Mouse (Mus musculus): ENCODE data around the gene Tepsin. TPM values are rescaled to one million over a fixed set of nuclear protein-coding genes. Genes with fewer than 3 reads are reported as not detected.

The Tepsin gene
- polyA plus RNA-seq, 1 experiment: 20.2 TPM

- peaks cover 16% of the 10 kb centered on the region for H3K4me1 ChIP-seq (ENCODE audit: control insufficient read depth, insufficient read depth, low read length)
Measured at GRCm38 (mm10) chr11:120052274-120052673, 46.3 kb downstream of the Tepsin start.

GRCm38 (mm10) chr11:120051124-120051811 lies 47.3 kb downstream of the Tepsin start:
- H3K4me1 ChIP-seq (ENCODE audit: control insufficient read depth, insufficient read depth, low read length): peaks cover 11% of the 10 kb centered on the region; the same call in 1 of the 2 replicates
- H3K27ac ChIP-seq (ENCODE audit: insufficient read depth, low read depth, low read length): no peak overlapping the region
- H3K4me3 ChIP-seq (ENCODE audit: insufficient read depth, low read length): no peak overlapping the region
- TF ChIP-seq POLR2A (IDR thresholded peaks at IDR 0.05; ENCODE audit: borderline replicate concordance, low read depth, low read length) (no peak), CTCF (IDR thresholded peaks at IDR 0.05; ENCODE audit: low read depth, low read length) (no peak)

More at GRCm38 (mm10) chr11:120052274-120052673, 46.3 kb downstream of the Tepsin start:
- H3K4me3 ChIP-seq (ENCODE audit: insufficient read depth, low read length): no peak overlapping the region
- no peak for TF ChIP-seq POLR2A (IDR thresholded peaks at IDR 0.05; ENCODE audit: borderline replicate concordance, low read depth, low read length)
- no peak for TF ChIP-seq CTCF (IDR thresholded peaks at IDR 0.05; ENCODE audit: low read depth, low read length)
- no peak overlapping the region for H3K27ac ChIP-seq (ENCODE audit: insufficient read depth, low read depth, low read length)

- no peak overlapping the region for H3K27ac ChIP-seq (ENCODE audit: insufficient read depth, low read depth, low read length)
- H3K4me1 ChIP-seq (ENCODE audit: control insufficient read depth, insufficient read depth, low read length): 0 out of 2 replicates have a peak, but pooled peaks cover 3% of the 10 kb centered on the region
- no peak overlapping the region for H3K4me3 ChIP-seq (ENCODE audit: insufficient read depth, low read length)
- TF ChIP-seq CTCF (IDR thresholded peaks at IDR 0.05; ENCODE audit: low read depth, low read length): no peak
- no peak for TF ChIP-seq POLR2A (IDR thresholded peaks at IDR 0.05; ENCODE audit: borderline replicate concordance, low read depth, low read length)
Measured at GRCm38 (mm10) chr11:120049067-120049466, 49.5 kb downstream of the Tepsin start.

GRCm38 (mm10) chr11:120048252-120048556 lies 50.3 kb downstream of the Tepsin start:
- no peak for TF ChIP-seq CTCF (IDR thresholded peaks at IDR 0.05; ENCODE audit: low read depth, low read length)
- TF ChIP-seq POLR2A (IDR thresholded peaks at IDR 0.05; ENCODE audit: borderline replicate concordance, low read depth, low read length): no peak
- Histone ChIP-seq H3K4me3 (ENCODE audit: insufficient read depth, low read length) (no peak overlapping the region), H3K4me1 (ENCODE audit: control insufficient read depth, insufficient read depth, low read length) (0 out of 2 replicates have a peak, but pooled peaks cover 5% of the 10 kb centered on the region), H3K27ac (ENCODE audit: insufficient read depth, low read depth, low read length) (no peak overlapping the region)

GRCm38 (mm10) chr11:120047531-120048251 lies 50.8 kb downstream of the Tepsin start:
- Histone ChIP-seq H3K4me3 (ENCODE audit: insufficient read depth, low read length) (no peak overlapping the region), H3K4me1 (ENCODE audit: control insufficient read depth, insufficient read depth, low read length) (peaks cover 8% of the 10 kb centered on the region), H3K27ac (ENCODE audit: insufficient read depth, low read depth, low read length) (no peak overlapping the region)
- TF ChIP-seq POLR2A (IDR thresholded peaks at IDR 0.05; ENCODE audit: borderline replicate concordance, low read depth, low read length) (no peak), CTCF (IDR thresholded peaks at IDR 0.05; ENCODE audit: low read depth, low read length) (no peak)

GRCm38 (mm10) chr11:120046553-120047191 lies 51.9 kb downstream of the Tepsin start, which contains the start of gene Aatk:
Gene Aatk (minus strand): TSS chr11:120047167.
- H3K4me3 ChIP-seq (ENCODE audit: insufficient read depth, low read length): peak within 1 kb of the TSS; percentile 48
- no peak within 1 kb of the TSS for H3K27ac ChIP-seq (ENCODE audit: insufficient read depth, low read depth, low read length)
- TF ChIP-seq CTCF (IDR thresholded peaks at IDR 0.05; ENCODE audit: low read depth, low read length) (no peak), POLR2A (IDR thresholded peaks at IDR 0.05; ENCODE audit: borderline replicate concordance, low read depth, low read length) (no peak)
- peaks cover 12% of the 10 kb centered on the region for H3K4me1 ChIP-seq (ENCODE audit: control insufficient read depth, insufficient read depth, low read length)

GRCm38 (mm10) chr11:120045839-120046552 lies 52.5 kb downstream of the Tepsin start:
- TF ChIP-seq POLR2A (IDR thresholded peaks at IDR 0.05; ENCODE audit: borderline replicate concordance, low read depth, low read length) (no peak), CTCF (IDR thresholded peaks at IDR 0.05; ENCODE audit: low read depth, low read length) (no peak)
- H3K27ac ChIP-seq (ENCODE audit: insufficient read depth, low read depth, low read length): no peak overlapping the region
- H3K4me3 ChIP-seq (ENCODE audit: insufficient read depth, low read length): no peak overlapping the region
- peaks cover 16% of the 10 kb centered on the region for H3K4me1 ChIP-seq (ENCODE audit: control insufficient read depth, insufficient read depth, low read length)

GRCm38 (mm10) chr11:120045341-120045740 lies 53.2 kb downstream of the Tepsin start:
- H3K4me1 ChIP-seq (ENCODE audit: control insufficient read depth, insufficient read depth, low read length): peaks cover 21% of the 10 kb centered on the region
- TF ChIP-seq POLR2A (IDR thresholded peaks at IDR 0.05; ENCODE audit: borderline replicate concordance, low read depth, low read length) (no peak), CTCF (IDR thresholded peaks at IDR 0.05; ENCODE audit: low read depth, low read length) (no peak)
- no peak overlapping the region for H3K27ac ChIP-seq (ENCODE audit: insufficient read depth, low read depth, low read length)
- H3K4me3 ChIP-seq (ENCODE audit: insufficient read depth, low read length): no peak overlapping the region

GRCm38 (mm10) chr11:120042141-120042838 lies 56.2 kb downstream of the Tepsin start:
- Histone ChIP-seq H3K27ac (ENCODE audit: insufficient read depth, low read depth, low read length) (peak overlapping the region; percentile 91), H3K4me1 (ENCODE audit: control insufficient read depth, insufficient read depth, low read length) (peaks cover 46% of the 10 kb centered on the region), H3K4me3 (ENCODE audit: insufficient read depth, low read length) (peak overlapping the region; percentile 15)
- TF ChIP-seq POLR2A (IDR thresholded peaks at IDR 0.05; ENCODE audit: borderline replicate concordance, low read depth, low read length) (no peak), CTCF (IDR thresholded peaks at IDR 0.05; ENCODE audit: low read depth, low read length) (no peak)

Data from bone marrow macrophage, adult 2 months (primary cell).